Mouse (Mus musculus) small intestine, adult 10 weeks (tissue): ENCODE results near the gene Bglap. TPM values are rescaled to one million over a fixed set of nuclear protein-coding genes. Genes with fewer than 3 reads are reported as not detected.

Experiments used
- polyA plus RNA-seq: library from polyadenylated mRNA; stranded (reverse); fragments of 350-450 nt; fragmentation: Illumina TruSeq; extraction: RNeasy Lipid Tissue Mini Kit (QIAGEN cat#74804); gene quantifications from one replicate; pipeline ENCODE4 v1.2.3, GENCODE M21; 2014; ENCODE audit warnings: low replicate concordance

Gene Bglap
- not detected for polyA plus RNA-seq

DNA sequence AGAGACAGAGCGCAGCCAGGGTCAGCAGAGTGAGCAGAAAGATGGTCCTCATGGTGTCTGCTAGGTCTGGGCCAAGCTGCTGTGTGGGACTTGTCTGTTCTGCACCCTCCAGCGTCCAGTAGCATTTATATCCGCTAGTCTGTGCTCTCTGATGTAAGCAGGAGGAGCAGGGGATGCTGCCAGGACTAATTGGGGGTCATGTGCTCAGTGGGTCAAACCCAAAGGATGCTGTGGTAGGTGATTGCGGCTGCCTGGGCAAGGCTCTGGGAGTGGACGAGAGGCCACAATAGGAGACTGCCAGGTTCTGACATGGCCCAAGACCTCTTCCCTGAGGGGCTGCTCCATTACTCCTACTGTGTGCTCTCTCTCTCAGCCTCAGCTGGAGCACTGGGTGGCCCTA is at the start of gene Bglap:
TSS of gene Bglap (minus strand) at position 101 of the 400 bp plus-strand sequence.

DNA sequence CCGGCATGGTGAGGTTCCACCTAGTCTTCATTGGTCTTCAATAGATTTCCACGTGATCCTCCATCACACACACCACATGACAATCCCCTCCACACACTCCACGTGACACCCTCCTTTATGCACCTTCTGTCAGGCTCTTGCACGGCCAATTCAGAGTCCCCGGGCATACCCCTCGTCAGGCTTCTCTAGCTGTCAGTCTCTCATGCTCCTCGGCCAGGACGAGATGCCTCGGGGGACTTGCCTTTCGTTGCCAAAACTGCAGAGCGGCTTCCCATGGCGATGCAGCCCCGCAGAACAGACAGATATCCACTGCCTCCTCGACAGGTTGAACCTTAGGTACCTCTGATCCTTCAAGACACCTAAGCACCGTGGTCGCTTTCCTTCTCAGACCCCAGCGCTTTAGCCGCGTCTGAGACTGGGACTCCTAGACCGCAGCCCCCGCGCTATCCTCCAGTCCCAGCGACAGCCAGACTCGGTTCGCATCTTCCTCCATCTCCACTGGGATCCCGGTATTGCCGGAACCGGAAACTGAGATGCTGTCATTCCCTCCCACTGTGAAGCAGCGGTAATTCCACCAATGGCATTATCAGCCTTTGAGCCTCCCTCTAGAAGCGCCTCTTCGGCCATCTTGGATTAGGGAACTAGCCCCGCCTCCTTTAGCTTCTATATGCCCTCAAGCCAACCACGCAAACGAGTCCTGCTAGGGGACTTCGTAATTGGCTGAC is 40.5 kb upstream of the Bglap start, which contains the start of gene Slc25a44:
TSS of gene Slc25a44 (minus strand) at position 535 of the 725 bp plus-strand sequence.

DNA sequence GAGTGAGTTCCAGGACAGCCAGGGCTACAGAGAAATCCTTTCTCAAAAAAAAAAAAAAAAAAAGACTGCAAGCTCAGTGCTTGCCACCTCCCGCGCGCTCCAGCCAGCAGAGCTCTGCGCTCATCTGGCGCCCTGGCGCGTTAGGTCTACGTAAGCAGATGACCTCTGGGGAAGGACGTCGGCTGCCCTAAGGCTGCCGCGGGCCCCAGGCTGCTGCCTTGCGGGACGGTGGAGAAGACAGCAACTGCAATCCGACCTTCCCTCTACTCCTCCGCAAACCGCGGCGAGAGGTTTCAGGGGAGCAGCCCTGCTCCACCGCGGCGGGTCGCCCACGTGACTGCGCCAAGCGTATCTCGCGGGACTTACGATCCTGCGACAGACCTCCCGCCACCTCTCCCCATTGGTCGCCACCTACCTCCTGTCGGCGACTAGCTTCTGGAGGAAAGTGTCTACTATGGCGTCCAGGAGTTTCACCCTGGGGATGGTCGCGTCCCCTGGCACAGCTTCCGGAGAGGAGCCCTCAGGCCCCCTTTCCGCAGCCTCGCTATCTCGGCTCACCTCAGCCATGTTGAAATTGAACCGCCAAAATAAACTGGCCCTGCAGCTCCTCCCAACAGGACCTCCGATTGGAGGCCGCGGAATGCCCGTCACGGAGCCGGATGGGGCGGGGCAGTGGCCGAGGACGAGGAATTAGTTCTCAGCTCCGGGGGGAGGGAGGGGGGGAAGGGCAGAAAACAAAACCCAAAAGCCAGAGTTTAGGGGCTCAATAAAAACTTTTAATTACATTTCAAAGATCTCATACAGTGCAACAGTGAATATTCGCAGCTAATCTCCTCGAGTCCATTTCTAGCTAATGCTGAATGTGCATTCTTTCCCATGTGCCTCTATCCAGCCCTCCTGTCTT is 25.7 kb upstream of the Bglap start, which contains the start of gene Pmf1:
TSS of gene Pmf1 (minus strand) at position 591 of the 904 bp plus-strand sequence.

DNA sequence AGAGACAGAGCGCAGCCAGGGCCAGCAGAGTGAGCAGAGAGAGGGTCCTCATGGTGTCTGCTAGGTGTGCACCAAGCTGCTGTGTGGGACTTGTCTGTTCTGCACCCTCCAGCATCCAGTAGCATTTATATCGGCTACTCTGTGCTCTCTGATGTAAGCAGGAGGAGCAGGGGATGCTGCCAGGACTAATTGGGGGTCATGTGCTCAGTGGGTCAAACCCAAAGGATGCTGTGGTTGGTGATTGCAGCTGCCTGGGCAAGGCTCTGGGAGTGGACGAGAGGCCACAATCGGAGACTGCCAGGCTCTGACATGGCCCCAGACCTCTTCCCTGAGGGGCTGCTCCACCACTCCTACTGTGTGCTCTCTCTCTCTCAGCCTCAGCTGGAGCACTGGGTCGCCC is 5.7 kb downstream of the Bglap start, which contains the start of gene Bglap2:
TSS of gene Bglap2 (minus strand) at position 101 of the 400 bp plus-strand sequence.

DNA sequence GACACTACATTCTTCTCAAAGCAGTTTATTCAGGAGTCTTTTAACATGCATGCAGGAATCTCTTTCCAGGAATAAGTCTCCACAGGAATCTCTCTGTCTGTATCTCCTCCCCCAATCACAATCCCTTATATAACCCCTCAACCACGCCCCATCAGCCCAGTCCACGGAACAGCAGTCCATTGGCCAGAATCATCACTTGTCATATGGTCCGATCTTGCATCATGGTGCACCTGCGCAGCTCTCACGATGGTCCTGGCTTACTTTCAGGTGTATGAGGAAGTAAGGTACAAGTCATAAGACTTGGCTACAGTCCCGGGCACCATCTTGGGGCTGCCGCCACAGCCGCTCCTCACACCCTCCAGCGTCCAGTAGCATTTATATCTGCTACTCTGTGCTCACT is 11.6 kb downstream of the Bglap start, which contains the start of gene Bglap3:
TSS of gene Bglap3 (minus strand) at position 101 of the 400 bp plus-strand sequence.

DNA sequence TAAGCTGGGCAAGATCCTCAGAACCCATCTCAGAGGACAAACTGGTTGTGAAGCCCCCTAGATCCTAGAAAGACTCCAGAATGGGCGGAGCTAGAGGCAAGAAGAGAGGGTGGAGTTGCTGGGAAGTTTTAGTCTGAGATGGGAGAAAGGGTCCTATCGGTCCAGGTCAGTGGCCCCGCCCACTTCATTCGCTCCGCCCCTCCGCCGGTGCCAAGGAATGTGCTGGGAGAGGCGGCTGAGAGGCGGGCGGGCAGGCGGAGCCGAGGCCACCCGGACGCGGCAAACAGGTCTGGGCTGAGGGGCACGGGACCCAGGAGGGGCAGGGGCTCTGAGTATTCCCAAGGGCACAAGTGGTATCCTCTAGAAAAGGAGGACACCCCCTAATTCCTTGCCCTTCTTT is 19.9 kb downstream of the Bglap start, which contains the start of gene Paqr6:
TSS of gene Paqr6 (plus strand) at position 248 of the 400 bp plus-strand sequence.

DNA sequence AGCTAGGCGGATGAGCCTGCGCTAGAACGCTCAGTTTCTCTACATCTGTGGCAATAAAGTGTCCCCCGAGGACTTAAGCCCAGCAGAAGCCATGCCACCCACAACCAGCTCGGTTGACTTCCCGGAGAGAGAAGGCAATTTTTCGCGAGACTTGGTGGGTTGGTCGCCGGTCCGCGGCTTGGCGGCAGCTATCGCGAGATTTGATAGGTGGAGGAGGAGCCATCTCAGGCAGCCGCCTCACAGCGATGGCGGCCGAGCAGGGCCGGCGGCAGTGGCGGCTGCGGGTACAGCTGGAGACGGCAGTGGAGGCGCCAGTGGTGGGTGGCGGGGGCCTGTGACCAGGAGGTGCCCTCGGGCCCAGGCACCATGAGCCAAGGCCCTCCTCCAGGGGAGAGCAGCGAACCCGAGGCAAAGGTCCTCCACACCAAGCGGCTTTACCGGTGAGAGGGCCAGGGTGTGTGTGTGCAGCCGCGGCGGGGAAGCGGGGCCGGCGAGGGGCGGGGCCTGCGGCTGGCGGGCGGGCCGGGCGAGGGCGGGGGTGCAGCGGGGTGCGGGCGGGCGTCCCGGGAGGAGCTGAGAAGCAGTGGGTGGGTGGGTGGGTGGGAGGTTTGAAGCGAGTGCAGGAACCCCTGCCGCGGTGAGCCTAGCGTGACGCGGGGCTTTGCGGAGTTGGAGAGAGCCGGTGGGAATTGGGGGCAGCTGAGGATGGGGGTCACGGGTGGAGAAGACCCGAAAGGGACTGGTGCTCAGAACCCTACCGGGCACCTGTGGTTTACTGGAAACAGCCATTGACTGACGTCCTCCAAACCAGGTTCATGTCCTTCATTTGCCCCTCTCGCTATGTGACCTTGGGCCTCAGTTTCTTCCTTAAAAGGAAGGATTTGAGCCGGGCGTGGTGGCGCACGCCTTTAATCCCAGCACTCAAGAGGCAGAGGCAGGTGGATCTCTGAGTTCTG is 47.9 kb downstream of the Bglap start, which contains the start of the genes Tmem79 and Smg5:
TSS of gene Tmem79 (minus strand) at position 91 of the 956 bp plus-strand sequence.
TSS of gene Smg5 (plus strand) at position 203 of the 956 bp plus-strand sequence.

Other genes with a start within 250 kb of the Bglap start
- gene Mef2d, start 242.1 kb downstream of the Bglap start, polyA plus RNA-seq = 7.2 TPM
- not detected for gene Rhbg, start 129.8 kb downstream of the Bglap start, polyA plus RNA-seq
- not detected for gene Gm38392, start 97.3 kb downstream of the Bglap start, polyA plus RNA-seq
- 2.2 TPM for gene Tsacc, start 87.5 kb downstream of the Bglap start, polyA plus RNA-seq
- 58.0 TPM for gene Cct3, start 87.3 kb downstream of the Bglap start, polyA plus RNA-seq
- gene Glmp, start 59.4 kb downstream of the Bglap start, polyA plus RNA-seq = 1.4 TPM
- gene Tmem79, start 48.3 kb downstream of the Bglap start, polyA plus RNA-seq = 1.3 TPM
- gene Smg5, start 48.2 kb downstream of the Bglap start, polyA plus RNA-seq = 16.8 TPM
- not detected for gene Paqr6, start 19.9 kb downstream of the Bglap start, polyA plus RNA-seq
- not detected for gene Bglap3, start 11.7 kb downstream of the Bglap start, polyA plus RNA-seq
- gene Bglap2, start 5.8 kb downstream of the Bglap start, polyA plus RNA-seq = not detected
- 3.2 TPM for gene Pmf1, start 25.9 kb upstream of the Bglap start, polyA plus RNA-seq
- 17.2 TPM for gene Slc25a44, start 40.7 kb upstream of the Bglap start, polyA plus RNA-seq
- gene Sema4a, start 76.7 kb upstream of the Bglap start, polyA plus RNA-seq = 95.3 TPM
- gene Lmna, start 125.5 kb upstream of the Bglap start, polyA plus RNA-seq = 3.3 TPM
- 0.37 TPM for gene Mex3a, start 147.9 kb upstream of the Bglap start, polyA plus RNA-seq
- gene Rab25, start 163.8 kb upstream of the Bglap start, polyA plus RNA-seq = 4.3 TPM
- 2.2 TPM for gene Lamtor2, start 168.6 kb upstream of the Bglap start, polyA plus RNA-seq
- 12.7 TPM for gene Ubqln4, start 169.3 kb upstream of the Bglap start, polyA plus RNA-seq
- gene Ssr2, start 191.4 kb upstream of the Bglap start, polyA plus RNA-seq = 19.5 TPM
- 17.8 TPM for gene Arhgef2, start 221.5 kb upstream of the Bglap start, polyA plus RNA-seq